Mouse (Mus musculus): ENCODE data around the gene Hook1. TPM values are rescaled to one million over a fixed set of nuclear protein-coding genes. Genes with fewer than 3 reads are reported as not detected.

Hook1 gene
- total RNA-seq, 2 experiments from 2014 or later, result 59.4 to 63.1 TPM

Other genes with a start within 250 kb of the Hook1 start
- gene Cyp2j13, start 110.3 kb downstream of the Hook1 start, total RNA-seq (2021), result 1 to 10 TPM; 2.2 to 3.5 TPM
- gene Cyp2j12, start 173.9 kb downstream of the Hook1 start, total RNA-seq (2021), result 1 to 10 TPM; 4.1 to 4.3 TPM